Mouse (Mus musculus) midbrain, embryonic 13.5 days (tissue): ENCODE data around the gene Slc46a2. TPM values are rescaled to one million over a fixed set of nuclear protein-coding genes. Genes with fewer than 3 reads are reported as not detected.

ENCODE experiments used
- ATAC-seq: fragments of 200-750 bp; cut with Nextera tagmentation; 2 replicates; pipeline ENCODE4 v1.8.0; 2017; ENCODE audit warnings: mild to moderate bottlenecking, moderate TSS enrichment, moderate library complexity
- H3K27ac ChIP-seq: fragments of 300-500 bp; sonication (generic); 2 replicates; pipeline ENCODE4 v1.5.1; 2015; ENCODE audit warnings: inconsistent platforms, mild to moderate bottlenecking, moderate library complexity
- H3K27me3 ChIP-seq: fragments of 300-500 bp; sonication (generic); 2 replicates; pipeline ENCODE4 v1.6.1; 2015; ENCODE audit warnings: mild to moderate bottlenecking, inconsistent platforms
- H3K36me3 ChIP-seq: fragments of 300-500 bp; sonication (generic); 2 replicates; pipeline ENCODE4 v1.6.1; 2015; ENCODE audit warnings: mild to moderate bottlenecking, inconsistent platforms
- H3K4me1 ChIP-seq: fragments of 300-500 bp; sonication (generic); replicated peaks from 2 replicates; pipeline ENCODE4 v1.6.1; 2015; ENCODE audit warnings: inconsistent platforms
- H3K4me2 ChIP-seq: fragments of 300-500 bp; sonication (generic); replicated peaks from 2 replicates; pipeline ENCODE4 v1.6.1; 2015; ENCODE audit warnings: moderate library complexity, mild to moderate bottlenecking, inconsistent platforms
- H3K4me3 ChIP-seq: fragments of 300-500 bp; sonication (generic); replicated peaks from 2 replicates; pipeline ENCODE4 v1.5.1; 2015; ENCODE audit warnings: mild to moderate bottlenecking, inconsistent platforms
- H3K9ac ChIP-seq: fragments of 300-500 bp; sonication (generic); replicated peaks from 2 replicates; pipeline ENCODE4 v1.6.1; 2015; ENCODE audit warnings: mild to moderate bottlenecking, inconsistent platforms
- H3K9me3 ChIP-seq: fragments of 300-500 bp; sonication (generic); 2 replicates; pipeline ENCODE4 v1.6.1; 2016; ENCODE audit warnings: mild to moderate bottlenecking, inconsistent platforms
- WGBS: fragments of 180-500 bp; shearing (Covaris S2); methylation state at CpG from one replicate; pipeline ENCODE4 v1.1.7; 2015; 5-methylcytosine and 5-hydroxymethylcytosine counted together
- polyA plus RNA-seq: library from polyadenylated mRNA; unstranded; fragments of >200 nt; fragmentation: Nextera tagmentation; extraction: Ambion mirVana; gene quantifications from 2 replicates; pipeline ENCODE4 v1.2.1, GENCODE M21; 2015

Gene Slc46a2
- polyA plus RNA-seq = 0.09 TPM in 1 of 2 replicates, not detected in the other

DNA sequence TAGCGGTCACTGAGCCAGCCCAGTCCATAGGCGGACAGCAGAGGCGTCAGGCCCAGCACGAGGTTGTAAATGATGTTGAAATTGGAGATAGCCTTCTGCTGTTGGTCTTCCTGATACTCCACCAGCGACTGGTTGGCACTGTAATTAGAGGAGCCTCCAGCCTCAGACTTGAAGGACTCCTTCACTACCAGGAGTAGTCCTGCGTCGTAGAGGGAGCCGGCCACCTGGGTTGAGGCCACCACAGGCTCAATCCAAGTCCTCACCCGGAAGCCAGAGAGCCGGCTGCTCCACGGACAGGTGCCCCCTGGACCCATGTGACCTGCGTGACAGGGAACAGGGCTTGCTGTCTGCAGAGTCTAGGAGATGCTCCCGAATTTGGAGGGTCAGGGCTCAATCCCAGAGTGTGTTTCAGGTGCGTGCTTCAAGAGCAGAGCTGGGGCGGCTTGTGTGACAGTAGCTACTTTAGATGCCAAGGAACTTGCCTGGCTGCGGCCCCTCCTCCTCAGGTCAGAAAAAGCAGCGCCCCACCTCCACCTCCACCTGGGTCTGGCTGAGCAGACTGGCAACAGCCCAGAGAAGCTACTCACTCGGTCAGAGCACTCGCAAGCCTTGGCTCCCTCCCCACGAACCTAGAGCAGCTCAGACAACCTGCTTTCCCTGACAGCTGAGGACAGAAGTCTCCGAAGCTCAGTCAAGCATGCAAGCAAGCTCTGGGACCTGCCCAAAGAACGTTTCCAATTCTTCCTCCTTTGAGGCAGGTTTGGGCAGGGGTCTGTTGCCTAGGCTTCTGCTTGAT is at the start of gene Slc46a2:
Gene Slc46a2, minus strand, starts transcription at position 449 of the 796 bp plus-strand sequence.
- H3K4me2 ChIP-seq = peak within 1 kb of the TSS; percentile 26; the same call in 1 of the 2 replicates
- H3K9me3 ChIP-seq = no peaks in the 10 kb centered on the region
- H3K27me3 ChIP-seq = peaks cover 19% of the 10 kb centered on the region; the same call in 1 of the 2 replicates
- H3K27ac ChIP-seq = no peak within 1 kb of the TSS
- ATAC-seq = peak; percentile 24; the same call in 1 of the 2 replicates
- 20% methylated on average over 22 of the region's 22 CpGs for WGBS
- no peaks in the 10 kb centered on the region for H3K4me1 ChIP-seq
- H3K36me3 ChIP-seq = no peaks in the 10 kb centered on the region
- H3K9ac ChIP-seq = no peak within 1 kb of the TSS
- H3K4me3 ChIP-seq = no peak within 1 kb of the TSS

DNA sequence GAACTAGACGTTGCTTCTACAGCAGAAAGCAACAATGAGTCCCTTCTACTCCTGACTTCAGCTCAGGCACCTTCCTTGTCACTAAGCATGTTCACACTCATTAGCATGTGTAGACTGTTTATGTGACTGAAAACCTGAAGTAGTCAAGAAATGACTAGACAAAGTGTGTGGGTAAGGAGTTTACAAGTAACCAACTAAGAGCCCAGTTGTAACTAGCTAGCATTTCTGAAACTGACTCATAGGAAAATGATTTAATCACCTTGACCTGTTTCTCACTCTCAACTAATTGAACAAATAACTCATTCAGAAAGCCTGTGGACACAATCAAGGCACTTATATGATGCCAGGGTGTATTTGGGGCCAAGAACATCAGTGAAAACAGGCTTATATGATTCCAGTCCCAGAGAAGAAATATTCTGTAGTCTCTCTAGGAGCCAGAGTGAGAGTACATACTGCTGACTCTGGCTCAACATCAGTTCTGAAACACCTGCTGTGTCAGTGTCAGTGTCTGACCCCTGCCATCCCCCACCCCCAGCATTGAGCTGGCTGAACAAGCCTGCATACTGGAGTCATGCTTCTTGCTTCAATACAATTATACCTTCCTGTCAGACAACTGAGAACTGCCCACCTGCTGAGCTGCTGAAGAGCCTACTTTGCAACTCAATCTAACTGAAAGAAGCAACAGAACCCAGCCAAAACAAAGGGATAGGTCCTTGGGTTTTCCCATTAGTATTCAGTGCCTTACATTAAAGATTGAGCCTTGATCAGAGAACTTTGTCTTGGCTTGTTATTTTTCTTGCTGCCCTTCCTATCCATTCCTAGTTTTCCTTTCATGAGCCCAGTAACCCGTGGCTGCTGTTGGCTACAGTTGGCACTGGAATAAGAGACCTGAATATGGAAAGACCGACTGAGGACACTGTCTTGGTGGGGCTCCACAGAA is 48.8 kb upstream of the Slc46a2 start, which contains the start of gene Mup6:
Gene Mup6, plus strand, starts transcription at position 890 of the 940 bp plus-strand sequence.
- Histone ChIP-seq H3K9ac (no peak within 1 kb of the TSS), H3K4me3 (no peak within 1 kb of the TSS), H3K4me1 (no peaks in the 10 kb centered on the region), H3K36me3 (no peaks in the 10 kb centered on the region), H3K27me3 (no peaks in the 10 kb centered on the region), H3K27ac (no peak within 1 kb of the TSS), H3K9me3 (no peaks in the 10 kb centered on the region), H3K4me2 (no peak within 1 kb of the TSS)
- no peak for ATAC-seq
- 20% methylated on average over 3 of the region's 3 CpGs for WGBS

- WGBS = 86% methylated on average over 3 of the region's 3 CpGs
- no peaks in the 10 kb centered on the region for H3K9me3 ChIP-seq
- no peak within 1 kb of the TSS for H3K4me3 ChIP-seq
- ATAC-seq = no peak
- H3K27me3 ChIP-seq = no peaks in the 10 kb centered on the region
- no peak within 1 kb of the TSS for H3K27ac ChIP-seq
- H3K4me2 ChIP-seq = no peak within 1 kb of the TSS
- no peaks in the 10 kb centered on the region for H3K4me1 ChIP-seq
- H3K36me3 ChIP-seq = no peaks in the 10 kb centered on the region
- no peak within 1 kb of the TSS for H3K9ac ChIP-seq
These were observed 45.8 kb upstream of the Slc46a2 start, which contains the start of gene Mup4 for GRCm38 (mm10) chr4:59960610-59961009. Gene Mup4, minus strand, starts transcription at chr4:59960710.

- H3K9me3 ChIP-seq = no peaks in the 10 kb centered on the region
- no peak for ATAC-seq
- H3K27me3 ChIP-seq = no peaks in the 10 kb centered on the region
- no peak overlapping the region for H3K4me2 ChIP-seq
- H3K4me3 ChIP-seq = no peak overlapping the region
- no peaks in the 10 kb centered on the region for H3K4me1 ChIP-seq
- no peaks in the 10 kb centered on the region for H3K36me3 ChIP-seq
- no peak overlapping the region for H3K9ac ChIP-seq
- WGBS = 89% methylated on average over 2 of the region's 2 CpGs
- H3K27ac ChIP-seq = no peak overlapping the region
These were observed 22.7 kb upstream of the Slc46a2 start for GRCm38 (mm10) chr4:59937543-59937942.

- Histone ChIP-seq H3K36me3 (no peaks in the 10 kb centered on the region), H3K27me3 (no peaks in the 10 kb centered on the region), H3K9ac (no peak overlapping the region), H3K27ac (no peak overlapping the region), H3K4me2 (no peak overlapping the region), H3K4me1 (no peaks in the 10 kb centered on the region), H3K9me3 (no peaks in the 10 kb centered on the region), H3K4me3 (no peak overlapping the region)
- ATAC-seq = peak; percentile 91
- 61% methylated on average over 6 of the region's 6 CpGs for WGBS
These were observed 17.8 kb upstream of the Slc46a2 start for GRCm38 (mm10) chr4:59932505-59933281.

DNA sequence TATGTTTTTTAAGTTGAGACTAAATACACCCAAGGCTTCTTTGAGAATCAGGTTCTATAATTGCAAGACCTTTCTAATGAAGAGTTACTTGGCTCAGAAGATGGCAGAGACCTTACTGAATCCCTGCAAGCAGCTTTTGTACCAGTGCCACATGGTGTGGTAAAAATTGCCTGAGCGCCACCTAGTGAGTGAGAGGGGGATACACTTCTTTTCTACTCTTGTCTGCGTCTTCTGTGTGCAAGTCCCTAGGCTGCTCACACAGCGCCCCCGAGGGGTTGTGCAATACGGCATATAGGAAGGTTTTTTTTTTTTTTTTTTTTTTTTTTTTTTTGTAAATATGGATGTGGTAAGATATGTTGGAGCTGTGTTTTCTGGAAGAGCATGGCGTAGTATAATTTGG is 13.5 kb upstream of the Slc46a2 start:
- H3K27me3 ChIP-seq = no peaks in the 10 kb centered on the region
- H3K9ac ChIP-seq = no peak overlapping the region
- H3K4me3 ChIP-seq = no peak overlapping the region
- no peak overlapping the region for H3K4me2 ChIP-seq
- no peaks in the 10 kb centered on the region for H3K36me3 ChIP-seq
- 0 out of 2 replicates have a peak, but pooled peaks cover 2% of the 10 kb centered on the region for H3K4me1 ChIP-seq
- no peaks in the 10 kb centered on the region for H3K9me3 ChIP-seq
- ATAC-seq = no peak
- WGBS = 22% methylated on average over 6 of the region's 6 CpGs
- H3K27ac ChIP-seq = no peak overlapping the region

- H3K4me1 ChIP-seq = 0 out of 2 replicates have a peak, but pooled peaks cover 2% of the 10 kb centered on the region
- WGBS = 88% methylated on average over 3 of the region's 3 CpGs
- no peak overlapping the region for H3K9ac ChIP-seq
- no peak overlapping the region for H3K4me2 ChIP-seq
- ATAC-seq = 0 out of 2 replicates have a peak, but pooled peaks have one; percentile 14
- no peak overlapping the region for H3K27ac ChIP-seq
- H3K36me3 ChIP-seq = no peaks in the 10 kb centered on the region
- H3K9me3 ChIP-seq = no peaks in the 10 kb centered on the region
- H3K27me3 ChIP-seq = no peaks in the 10 kb centered on the region
- H3K4me3 ChIP-seq = no peak overlapping the region
These were observed 12.8 kb upstream of the Slc46a2 start for GRCm38 (mm10) chr4:59927666-59928065.

DNA sequence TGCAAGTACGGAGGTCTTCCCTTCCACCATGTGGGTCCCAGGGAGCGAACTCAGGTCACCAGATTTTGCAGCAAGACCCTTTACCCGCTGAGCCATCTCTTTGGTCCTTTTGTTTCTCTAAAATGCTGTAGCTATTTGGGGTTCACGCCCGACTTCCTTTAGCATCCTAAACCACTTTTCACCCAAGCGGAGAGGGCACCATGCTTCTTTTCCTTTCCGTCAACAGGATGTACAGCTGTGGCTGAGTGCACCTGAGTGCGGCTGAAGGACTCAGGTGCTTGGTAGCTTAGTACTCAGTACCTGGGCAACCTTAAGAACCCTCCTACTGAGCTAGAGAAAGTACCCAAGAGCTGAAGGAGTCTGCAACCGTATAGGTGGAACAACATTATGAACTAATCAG is 10.2 kb upstream of the Slc46a2 start:
- Histone ChIP-seq H3K4me2 (no peak overlapping the region), H3K27ac (no peak overlapping the region), H3K27me3 (no peaks in the 10 kb centered on the region), H3K9me3 (no peaks in the 10 kb centered on the region), H3K36me3 (no peaks in the 10 kb centered on the region), H3K4me1 (0 out of 2 replicates have a peak, but pooled peaks cover 2% of the 10 kb centered on the region), H3K9ac (no peak overlapping the region), H3K4me3 (no peak overlapping the region)
- 84% methylated on average over 9 of the region's 9 CpGs for WGBS
- ATAC-seq = no peak

DNA sequence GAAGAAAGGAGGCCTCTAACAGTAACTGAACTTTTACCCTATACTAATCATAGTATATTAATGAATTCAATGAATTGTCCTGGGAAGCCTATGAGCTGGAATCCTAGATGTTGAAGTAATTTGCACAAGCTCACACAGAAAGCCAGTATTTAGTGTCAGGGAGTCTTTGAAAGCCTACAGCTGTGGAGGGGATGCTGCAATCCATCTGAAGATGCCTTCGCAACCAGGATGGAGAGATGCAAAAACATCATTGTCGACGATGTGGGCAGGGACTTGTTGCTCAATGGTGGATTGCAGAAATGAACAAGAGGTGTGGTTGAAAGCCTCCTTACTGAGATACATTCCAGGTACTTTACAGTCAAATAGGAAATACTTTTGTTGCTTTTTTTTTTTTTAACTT is 3.1 kb upstream of the Slc46a2 start:
- H3K27me3 ChIP-seq = peaks cover 19% of the 10 kb centered on the region; the same call in 1 of the 2 replicates
- no peaks in the 10 kb centered on the region for H3K36me3 ChIP-seq
- H3K4me1 ChIP-seq = no peaks in the 10 kb centered on the region
- H3K27ac ChIP-seq = no peak overlapping the region
- no peak overlapping the region for H3K4me3 ChIP-seq
- ATAC-seq = no peak
- H3K9me3 ChIP-seq = no peaks in the 10 kb centered on the region
- H3K9ac ChIP-seq = no peak overlapping the region
- no peak overlapping the region for H3K4me2 ChIP-seq
- 94% methylated on average over 3 of the region's 3 CpGs for WGBS

GRCm38 (mm10) chr4:59908785-59909184 is 6.1 kb downstream of the Slc46a2 start:
- Histone ChIP-seq H3K9ac (no peak overlapping the region), H3K9me3 (no peaks in the 10 kb centered on the region), H3K36me3 (no peaks in the 10 kb centered on the region), H3K4me2 (no peak overlapping the region), H3K27ac (no peak overlapping the region), H3K4me3 (no peak overlapping the region), H3K27me3 (no peaks in the 10 kb centered on the region), H3K4me1 (no peaks in the 10 kb centered on the region)
- WGBS = 92% methylated on average over 2 of the region's 2 CpGs
- no peak for ATAC-seq

DNA sequence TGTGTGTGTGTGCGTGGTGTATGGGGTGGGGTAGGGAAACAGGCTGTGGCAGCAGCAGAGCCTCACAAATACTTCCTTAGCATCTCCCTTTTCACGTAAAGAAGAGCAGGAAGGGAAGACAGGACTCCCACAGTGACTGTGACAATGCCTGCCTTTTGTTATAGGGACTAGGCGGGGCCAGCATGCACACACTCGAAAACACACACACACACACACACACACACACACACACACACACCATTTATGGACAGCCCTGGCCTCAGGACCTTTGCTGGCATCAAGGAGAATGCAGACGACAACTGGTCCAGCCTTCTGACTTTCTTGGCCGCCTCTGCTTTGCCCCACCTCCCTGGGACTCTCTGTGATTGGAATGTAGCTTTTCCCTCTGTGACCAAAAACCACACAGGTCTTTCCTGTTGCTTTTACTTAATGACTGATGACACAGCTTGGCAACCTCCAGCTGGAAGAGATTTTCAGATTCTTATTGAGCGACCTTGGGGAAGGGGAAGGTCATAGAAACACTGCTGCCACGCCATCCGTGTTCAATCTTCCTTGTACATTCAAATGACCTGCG is 7.1 kb downstream of the Slc46a2 start:
- H3K4me2 ChIP-seq = no peak overlapping the region
- H3K36me3 ChIP-seq = no peaks in the 10 kb centered on the region
- H3K27ac ChIP-seq = no peak overlapping the region
- H3K9ac ChIP-seq = no peak overlapping the region
- H3K27me3 ChIP-seq = no peaks in the 10 kb centered on the region
- H3K4me3 ChIP-seq = no peak overlapping the region
- H3K9me3 ChIP-seq = no peaks in the 10 kb centered on the region
- no peak for ATAC-seq
- no peaks in the 10 kb centered on the region for H3K4me1 ChIP-seq
- 55% methylated on average over 10 of the region's 10 CpGs for WGBS
